Mouse (Mus musculus) urinary bladder, postnatal 14 days (tissue): ENCODE results near the gene Fam57b.

Experiments used
- DNase-seq: peaks from one replicate; pipeline ENCODE4 v3.0.0; 2021; ENCODE audit warnings: low spot score

Fam57b gene

DNA sequence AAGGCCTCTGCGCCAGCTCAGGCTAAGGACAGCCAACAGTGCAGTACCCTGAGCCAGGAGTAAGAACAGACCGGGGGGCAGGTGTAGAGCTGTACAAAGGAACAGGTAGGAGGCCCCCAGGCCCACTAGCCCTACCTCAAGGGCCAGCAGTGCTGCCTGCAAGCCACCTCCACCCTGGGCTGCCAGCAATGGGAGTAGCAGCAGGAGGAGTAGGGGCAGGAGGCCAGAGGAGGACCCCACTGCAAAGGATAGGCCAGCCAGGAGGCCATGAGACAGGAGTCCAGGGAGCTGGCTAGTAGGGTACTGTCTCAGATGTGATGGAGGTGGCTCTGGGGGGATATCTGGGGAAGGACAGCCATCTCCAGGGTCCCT lies 73.0 kb downstream of the Fam57b start:
- no peak for DNase-seq

DNA sequence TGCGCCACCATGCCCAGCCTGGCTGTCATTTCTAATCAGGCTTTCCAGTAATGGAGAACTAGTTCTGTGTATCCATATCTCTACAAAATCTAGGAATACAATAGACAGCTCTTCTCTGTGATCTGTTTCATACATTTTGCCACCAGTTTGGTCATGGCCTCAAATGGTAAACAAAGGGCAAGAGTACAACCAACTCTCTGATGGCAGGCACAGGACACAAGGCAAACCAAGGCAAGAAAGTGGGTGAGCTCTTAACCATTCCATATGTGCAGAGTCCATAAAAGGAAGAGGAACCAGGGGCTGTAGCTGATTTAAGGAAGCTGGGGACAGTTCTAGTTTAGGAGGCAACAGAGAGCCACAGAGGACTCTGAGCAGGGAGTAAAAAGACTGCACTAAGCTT lies 79.8 kb downstream of the Fam57b start:
- no peak for DNase-seq
